Mouse (Mus musculus): ENCODE measurements at regions not wholly inside any gene's neighbourhood (a gene's known extent, or its start where the extent isn't known, plus 50 kb on each side); places are given as distances from the start of the nearest gene placed in this dataset.

GRCm38 (mm10) chr12:42008827-42009383 lies 522.7 kb upstream of the Lrrn3 start:
- TF ChIP-seq CTCF (IDR thresholded peaks at IDR 0.05; ENCODE audit: low read depth, low read length) (no peak), POLR2A (IDR thresholded peaks at IDR 0.05; ENCODE audit: extremely low read depth, insufficient read depth, low read length) (no peak)
- H3K27me3 ChIP-seq (ENCODE audit: control insufficient read depth, insufficient read depth, low read length): no peaks in the 10 kb centered on the region
- no peak overlapping the region for H3K9ac ChIP-seq (ENCODE audit: low read depth, low read length)
- 93% methylated on average over 3 of the region's 3 CpGs for WGBS
- no peak overlapping the region for H3K27ac ChIP-seq (replicated peaks; ENCODE audit: insufficient read depth, low read depth, low read length)
- H3K4me1 ChIP-seq (ENCODE audit: control insufficient read depth, insufficient read depth, low read length): no peaks in the 10 kb centered on the region
- H3K4me3 ChIP-seq (ENCODE audit: insufficient read depth, low read depth, low read length): no peak overlapping the region
- no peaks in the 10 kb centered on the region for H3K36me3 ChIP-seq (ENCODE audit: control insufficient read depth, insufficient read depth, low read length)
- DNase-seq (ENCODE audit: extremely low read depth, low read depth, low spot score): no peak
- H3K79me2 ChIP-seq (ENCODE audit: control insufficient read depth, insufficient read depth, low read length): no peaks in the 10 kb centered on the region

- H3K27me3 ChIP-seq (ENCODE audit: control insufficient read depth, insufficient read depth, low read length): no peaks in the 10 kb centered on the region
- no peaks in the 10 kb centered on the region for H3K36me3 ChIP-seq (ENCODE audit: control insufficient read depth, insufficient read depth, low read length)
- no peak overlapping the region for H3K9ac ChIP-seq (ENCODE audit: low read depth, low read length)
- DNase-seq (ENCODE audit: extremely low read depth, low read depth, low spot score): no peak
- H3K4me1 ChIP-seq (ENCODE audit: control insufficient read depth, insufficient read depth, low read length): no peaks in the 10 kb centered on the region
- H3K4me3 ChIP-seq (ENCODE audit: insufficient read depth, low read depth, low read length): no peak overlapping the region
- H3K79me2 ChIP-seq (ENCODE audit: control insufficient read depth, insufficient read depth, low read length): no peaks in the 10 kb centered on the region
- 64% methylated on average over 2 of the region's 2 CpGs for WGBS
- TF ChIP-seq POLR2A (IDR thresholded peaks at IDR 0.05; ENCODE audit: extremely low read depth, insufficient read depth, low read length) (no peak), CTCF (IDR thresholded peaks at IDR 0.05; ENCODE audit: low read depth, low read length) (no peak)
- H3K27ac ChIP-seq (replicated peaks; ENCODE audit: insufficient read depth, low read depth, low read length): no peak overlapping the region
Observed at GRCm38 (mm10) chr12:42006912-42007311, 520.7 kb upstream of the Lrrn3 start.
